Mouse (Mus musculus): ENCODE measurements around the gene Zic5. TPM values are rescaled to one million over a fixed set of nuclear protein-coding genes. Genes with fewer than 3 reads are reported as not detected.

The Zic5 gene
- total RNA-seq, 1 experiment, result 15.2 TPM

DNA sequence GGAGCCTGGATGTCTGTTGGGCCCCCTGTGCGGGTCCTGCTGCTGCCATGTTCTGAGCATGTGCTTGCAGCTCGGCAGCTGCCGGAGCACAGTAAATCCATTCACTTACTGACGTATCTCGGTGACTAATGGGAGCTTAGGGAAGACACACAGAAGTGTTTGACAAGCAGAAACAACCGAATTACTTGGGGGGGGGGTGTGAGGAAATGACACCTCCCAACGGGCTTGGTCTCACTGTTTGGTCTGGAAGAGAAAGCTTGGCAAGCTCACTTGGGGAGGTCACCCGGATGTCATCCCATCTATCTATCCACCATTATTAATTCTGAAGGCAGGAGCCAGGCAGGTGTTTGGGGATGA is 38.3 kb downstream of the Zic5 start:
- no peak for DNase-seq (ENCODE audit: low read depth, low spot score)
- no peaks in the 10 kb centered on the region for H3K36me3 ChIP-seq (ENCODE audit: control insufficient read depth, insufficient read depth, low read length, poor library complexity, severe bottlenecking)
- in situ Hi-C loops (cut with MboI; ENCODE audit: low sequenced_read_pairs in 2 of 2, unreplicated experiment in 2 of 2), result no loop called here
- no peaks in the 10 kb centered on the region for H3K9me3 ChIP-seq (ENCODE audit: control insufficient read depth, insufficient read depth, low read depth, low read length)
- TF ChIP-seq HCFC1 (IDR thresholded peaks at IDR 0.05; ENCODE audit: borderline replicate concordance, insufficient read depth, low read length), result no peak
- TF ChIP-seq ZNF384 (IDR thresholded peaks at IDR 0.05; ENCODE audit: low read depth, low read length), result no peak
- no peak for TF ChIP-seq CHD2 (IDR thresholded peaks at IDR 0.05; ENCODE audit: low read depth, low read length)
- no peak for TF ChIP-seq MAFK (IDR thresholded peaks at IDR 0.05; ENCODE audit: insufficient read depth, low read depth, low read length)
- TF ChIP-seq ZC3H11A (IDR thresholded peaks at IDR 0.05; ENCODE audit: borderline replicate concordance, low read depth, low read length), result no peak
- H3K4me1 ChIP-seq (ENCODE audit: control insufficient read depth in 2 of 2, insufficient read depth in 2 of 2, low read length in 2 of 2, poor library complexity in 1 of 2), result peaks cover 0 to 6% of the 10 kb centered on the region in 2 experiments; a peak in 1 of 4 replicates
- no peak overlapping the region for H3K4me3 ChIP-seq (ENCODE audit: insufficient read depth in 1 of 2, low read depth in 1 of 2, low read length in 2 of 2, poor library complexity in 1 of 2, severe bottlenecking in 1 of 2)
- H3K27ac ChIP-seq (ENCODE audit: insufficient read depth, low read depth, low read length, poor library complexity, severe bottlenecking), result no peak overlapping the region
- no peak overlapping the region for H3K9ac ChIP-seq (ENCODE audit: insufficient read depth, low read depth, low read length, poor library complexity, severe bottlenecking)

GRCm38 (mm10) chr14:122426529-122427203 is 38.8 kb downstream of the Zic5 start:
- no peak for DNase-seq (ENCODE audit: low read depth, low spot score)
- Histone ChIP-seq H3K9me3 (ENCODE audit: control insufficient read depth, insufficient read depth, low read depth, low read length) (no peaks in the 10 kb centered on the region), H3K9ac (ENCODE audit: insufficient read depth, low read depth, low read length, poor library complexity, severe bottlenecking) (no peak overlapping the region), H3K36me3 (ENCODE audit: control insufficient read depth, insufficient read depth, low read length, poor library complexity, severe bottlenecking) (no peaks in the 10 kb centered on the region), H3K4me3 (ENCODE audit: insufficient read depth in 1 of 2, low read depth in 1 of 2, low read length in 2 of 2, poor library complexity in 1 of 2, severe bottlenecking in 1 of 2) (no peak overlapping the region), H3K4me1 (ENCODE audit: control insufficient read depth in 2 of 2, insufficient read depth in 2 of 2, low read length in 2 of 2, poor library complexity in 1 of 2) (peaks cover 0 to 6% of the 10 kb centered on the region in 2 experiments; a peak in 1 of 4 replicates), H3K27ac (ENCODE audit: insufficient read depth, low read depth, low read length, poor library complexity, severe bottlenecking) (no peak overlapping the region)
- TF ChIP-seq CHD2 (IDR thresholded peaks at IDR 0.05; ENCODE audit: low read depth, low read length) (no peak), ZNF384 (IDR thresholded peaks at IDR 0.05; ENCODE audit: low read depth, low read length) (no peak), ZC3H11A (IDR thresholded peaks at IDR 0.05; ENCODE audit: borderline replicate concordance, low read depth, low read length) (no peak), HCFC1 (IDR thresholded peaks at IDR 0.05; ENCODE audit: borderline replicate concordance, insufficient read depth, low read length) (no peak), MAFK (IDR thresholded peaks at IDR 0.05; ENCODE audit: insufficient read depth, low read depth, low read length) (no peak)
- in situ Hi-C loops (cut with MboI; ENCODE audit: low sequenced_read_pairs in 2 of 2, unreplicated experiment in 2 of 2), result no loop called here

- DNase-seq (ENCODE audit: low read depth, low spot score), result no peak
- TF ChIP-seq ZC3H11A (IDR thresholded peaks at IDR 0.05; ENCODE audit: borderline replicate concordance, low read depth, low read length), result no peak
- no peak for TF ChIP-seq MAFK (IDR thresholded peaks at IDR 0.05; ENCODE audit: insufficient read depth, low read depth, low read length)
- no peak for TF ChIP-seq ZNF384 (IDR thresholded peaks at IDR 0.05; ENCODE audit: low read depth, low read length)
- no peak for TF ChIP-seq HCFC1 (IDR thresholded peaks at IDR 0.05; ENCODE audit: borderline replicate concordance, insufficient read depth, low read length)
- no peak for TF ChIP-seq CHD2 (IDR thresholded peaks at IDR 0.05; ENCODE audit: low read depth, low read length)
- in situ Hi-C loops (cut with MboI; ENCODE audit: low sequenced_read_pairs in 2 of 2, unreplicated experiment in 2 of 2), result no loop called here
- Histone ChIP-seq H3K4me3 (ENCODE audit: insufficient read depth in 1 of 2, low read depth in 1 of 2, low read length in 2 of 2, poor library complexity in 1 of 2, severe bottlenecking in 1 of 2) (no peak overlapping the region), H3K36me3 (ENCODE audit: control insufficient read depth, insufficient read depth, low read length, poor library complexity, severe bottlenecking) (no peaks in the 10 kb centered on the region), H3K4me1 (ENCODE audit: control insufficient read depth in 2 of 2, insufficient read depth in 2 of 2, low read length in 2 of 2, poor library complexity in 1 of 2) (peaks cover 2 to 13% of the 10 kb centered on the region in 2 experiments; a peak in 3 of 4 replicates), H3K27ac (ENCODE audit: insufficient read depth, low read depth, low read length, poor library complexity, severe bottlenecking) (no peak overlapping the region), H3K9me3 (ENCODE audit: control insufficient read depth, insufficient read depth, low read depth, low read length) (no peaks in the 10 kb centered on the region), H3K9ac (ENCODE audit: insufficient read depth, low read depth, low read length, poor library complexity, severe bottlenecking) (no peak overlapping the region)
Observed at GRCm38 (mm10) chr14:122424441-122424840, 41.0 kb downstream of the Zic5 start.

DNA sequence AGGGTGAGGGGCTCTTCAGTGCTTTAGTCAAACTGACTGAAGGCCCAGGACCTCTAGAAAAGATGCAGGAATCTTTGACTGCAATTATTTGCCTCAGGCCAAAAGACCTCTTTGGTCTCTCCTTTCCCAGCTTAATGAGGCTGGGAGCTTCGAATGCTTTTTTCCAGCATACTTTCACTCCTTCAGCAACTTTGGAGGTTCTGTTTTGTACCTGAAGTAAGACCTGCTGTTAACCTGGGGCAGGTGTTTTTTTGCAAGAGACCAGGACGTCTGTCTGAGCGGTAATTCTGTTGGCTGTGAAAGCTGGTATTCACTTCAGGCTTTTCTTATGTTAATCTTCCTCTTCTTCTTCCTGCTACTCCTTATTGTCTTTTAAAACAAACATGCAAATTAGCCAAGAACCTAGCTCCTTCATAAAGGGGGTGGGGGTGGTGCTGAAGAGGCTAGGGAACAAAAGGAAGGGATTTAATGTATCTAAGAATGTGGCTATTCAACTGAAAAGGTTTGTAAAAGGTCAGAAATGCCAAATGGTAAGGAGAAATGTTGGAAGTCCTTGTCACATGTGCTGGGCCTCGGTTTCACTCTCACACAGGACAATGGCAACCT is 49.2 kb downstream of the Zic5 start:
- in situ Hi-C loops (cut with MboI; ENCODE audit: low sequenced_read_pairs in 2 of 2, unreplicated experiment in 2 of 2), result no loop called here
- H3K9ac ChIP-seq (ENCODE audit: insufficient read depth, low read depth, low read length, poor library complexity, severe bottlenecking), result peak overlapping the region; percentile 54
- no peaks in the 10 kb centered on the region for H3K9me3 ChIP-seq (ENCODE audit: control insufficient read depth, insufficient read depth, low read depth, low read length)
- no peak for TF ChIP-seq ZC3H11A (IDR thresholded peaks at IDR 0.05; ENCODE audit: borderline replicate concordance, low read depth, low read length)
- TF ChIP-seq ZNF384 (IDR thresholded peaks at IDR 0.05; ENCODE audit: low read depth, low read length), result peak; percentile 78; the same call in 1 of the 2 replicates
- peak; percentile 84 for TF ChIP-seq CHD2 (IDR thresholded peaks at IDR 0.05; ENCODE audit: low read depth, low read length)
- peak; percentile 24; the same call in 1 of the 2 replicates for TF ChIP-seq MAFK (IDR thresholded peaks at IDR 0.05; ENCODE audit: insufficient read depth, low read depth, low read length)
- no peak for TF ChIP-seq HCFC1 (IDR thresholded peaks at IDR 0.05; ENCODE audit: borderline replicate concordance, insufficient read depth, low read length)
- H3K36me3 ChIP-seq (ENCODE audit: control insufficient read depth, insufficient read depth, low read length, poor library complexity, severe bottlenecking), result no peaks in the 10 kb centered on the region
- no peak overlapping the region for H3K4me3 ChIP-seq (ENCODE audit: insufficient read depth in 1 of 2, low read depth in 1 of 2, low read length in 2 of 2, poor library complexity in 1 of 2, severe bottlenecking in 1 of 2)
- peak; percentile 88 for DNase-seq (ENCODE audit: low read depth, low spot score)
- H3K27ac ChIP-seq (ENCODE audit: insufficient read depth, low read depth, low read length, poor library complexity, severe bottlenecking), result peak overlapping the region; percentile 100
- H3K4me1 ChIP-seq (ENCODE audit: control insufficient read depth in 2 of 2, insufficient read depth in 2 of 2, low read length in 2 of 2, poor library complexity in 1 of 2), result peaks cover 23 to 36% of the 10 kb centered on the region in 2 experiments
